Mouse (Mus musculus) embryonic facial prominence, embryonic 11.5 days (tissue): ENCODE results near the gene Rd3. TPM values are rescaled to one million over a fixed set of nuclear protein-coding genes. Genes with fewer than 3 reads are reported as not detected.

ENCODE experiments used
- ATAC-seq: fragments of 200-750 bp; cut with Nextera tagmentation; replicated peaks from 2 replicates; pipeline ENCODE4 v1.8.0; 2017; ENCODE audit warnings: low read depth; ENCODE audit not compliant: insufficient number of reproducible peaks, low FRiP score, low TSS enrichment
- DNase-seq: peaks from one replicate; pipeline ENCODE4 v3.0.0-alpha.2; 2015; ENCODE audit warnings: low spot score
- H3K27ac ChIP-seq: fragments of 300-500 bp; sonication (generic); replicated peaks from 2 replicates; pipeline ENCODE4 v1.5.1; 2014; ENCODE audit warnings: mild to moderate bottlenecking, low read depth, low read length, control low read depth
- H3K27me3 ChIP-seq: fragments of 300-500 bp; sonication (generic); 2 replicates; pipeline ENCODE4 v1.6.1; 2014; ENCODE audit warnings: mild to moderate bottlenecking, low read length, moderate library complexity, mixed read lengths; ENCODE audit not compliant: control insufficient read depth, insufficient read depth
- H3K36me3 ChIP-seq: fragments of 300-500 bp; sonication (generic); replicated peaks from 2 replicates; pipeline ENCODE4 v1.6.1; 2014; ENCODE audit warnings: low read depth, mild to moderate bottlenecking, low read length, moderate library complexity, mixed read lengths; ENCODE audit not compliant: control insufficient read depth, insufficient read depth
- H3K4me1 ChIP-seq: fragments of 300-500 bp; sonication (generic); 2 replicates; pipeline ENCODE4 v1.6.1; 2014; ENCODE audit warnings: low read length, mixed read lengths; ENCODE audit not compliant: control insufficient read depth, insufficient read depth
- H3K4me2 ChIP-seq: fragments of 300-500 bp; sonication (generic); 2 replicates; pipeline ENCODE4 v1.6.1; 2014; ENCODE audit warnings: low read depth, mild to moderate bottlenecking, control low read depth, low read length, moderate library complexity
- H3K4me3 ChIP-seq: fragments of 300-500 bp; sonication (generic); 2 replicates; pipeline ENCODE4 v1.5.1; 2014; ENCODE audit warnings: low read depth, low read length, control low read depth
- H3K9ac ChIP-seq: fragments of 300-500 bp; sonication (generic); replicated peaks from 2 replicates; pipeline ENCODE4 v1.6.1; 2014; ENCODE audit warnings: mild to moderate bottlenecking, control low read depth, low read length
- H3K9me3 ChIP-seq: fragments of 300-500 bp; sonication (generic); replicated peaks from 2 replicates; pipeline ENCODE4 v1.6.1; 2016; ENCODE audit warnings: mild to moderate bottlenecking, low read length, inconsistent platforms, mixed read lengths; ENCODE audit not compliant: control insufficient read depth
- WGBS: fragments of 180-500 bp; shearing (Covaris S2); extraction: QIAGEN DNeasy Blood & Tissue Kit; methylation state at CpG from one replicate; pipeline ENCODE4 v1.1.7; 2014; 5-methylcytosine and 5-hydroxymethylcytosine counted together
- polyA plus RNA-seq: library from polyadenylated mRNA; unstranded; fragments of >200 nt; fragmentation: Nextera tagmentation; extraction: Ambion mirVana; gene quantifications from 2 replicates; pipeline ENCODE4 v1.2.1, GENCODE M21; 2014

Gene Rd3
- polyA plus RNA-seq, 1 experiment from 2014 or later, result 2.5 TPM

DNA sequence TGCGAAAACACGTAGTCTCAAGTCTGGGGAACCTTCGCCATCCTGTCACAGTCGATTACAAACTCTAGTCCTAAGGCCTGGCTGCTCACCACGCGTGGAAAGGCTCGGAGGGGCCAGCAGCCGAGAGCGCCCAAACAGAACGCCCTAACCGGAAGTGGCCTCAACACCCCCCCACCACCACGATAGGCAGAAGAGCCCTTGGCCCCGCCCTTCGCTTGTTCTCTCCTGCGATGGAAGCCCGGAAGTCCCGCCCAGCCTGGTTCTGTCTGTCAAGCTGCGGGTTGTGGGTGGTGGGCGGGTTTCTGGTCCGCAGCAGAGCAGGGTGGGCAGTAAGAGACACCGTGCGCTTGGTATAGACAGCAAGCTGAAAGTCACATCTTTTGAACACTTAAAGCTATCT, 12.8 kb downstream of the Rd3 start:
- WGBS, result under 1% methylated on average over 22 of the region's 22 CpGs
- peak overlapping the region; percentile 82 for H3K9ac ChIP-seq
- H3K27ac ChIP-seq, result no peak overlapping the region; the same call in 1 of the 2 replicates

GRCm38 (mm10) chr1:191992040-191992780, 15.0 kb downstream of the Rd3 start:
- Histone ChIP-seq H3K9me3 (no peaks in the 10 kb centered on the region), H3K9ac (no peak overlapping the region), H3K27me3 (no peaks in the 10 kb centered on the region), H3K27ac (no peak overlapping the region), H3K4me1 (no peaks in the 10 kb centered on the region), H3K4me2 (no peak overlapping the region), H3K36me3 (no peaks in the 10 kb centered on the region), H3K4me3 (no peak overlapping the region)
- no peak for ATAC-seq
- no peak for DNase-seq
- 64% methylated on average over 7 of the region's 7 CpGs for WGBS

More for the DNA sequence above, 12.8 kb downstream of the Rd3 start:
- Histone ChIP-seq H3K4me1 (no peaks in the 10 kb centered on the region), H3K9me3 (no peaks in the 10 kb centered on the region), H3K36me3 (no peaks in the 10 kb centered on the region), H3K4me2 (peak overlapping the region; percentile 59), H3K4me3 (peak overlapping the region; percentile 57), H3K27me3 (no peaks in the 10 kb centered on the region)
- ATAC-seq, result peak; percentile 93
- DNase-seq, result peak; percentile 99

GRCm38 (mm10) chr1:191994476-191994875, 17.3 kb downstream of the Rd3 start:
- Histone ChIP-seq H3K4me3 (no peak overlapping the region), H3K36me3 (no peaks in the 10 kb centered on the region), H3K27ac (no peak overlapping the region), H3K4me1 (no peaks in the 10 kb centered on the region), H3K27me3 (no peaks in the 10 kb centered on the region), H3K4me2 (no peak overlapping the region), H3K9ac (no peak overlapping the region; the same call in 1 of the 2 replicates), H3K9me3 (no peaks in the 10 kb centered on the region)
- 61% methylated on average over 5 of the region's 5 CpGs for WGBS
- DNase-seq (no peak), ATAC-seq (peak; percentile 53; the same call in 1 of the 2 replicates)

DNA sequence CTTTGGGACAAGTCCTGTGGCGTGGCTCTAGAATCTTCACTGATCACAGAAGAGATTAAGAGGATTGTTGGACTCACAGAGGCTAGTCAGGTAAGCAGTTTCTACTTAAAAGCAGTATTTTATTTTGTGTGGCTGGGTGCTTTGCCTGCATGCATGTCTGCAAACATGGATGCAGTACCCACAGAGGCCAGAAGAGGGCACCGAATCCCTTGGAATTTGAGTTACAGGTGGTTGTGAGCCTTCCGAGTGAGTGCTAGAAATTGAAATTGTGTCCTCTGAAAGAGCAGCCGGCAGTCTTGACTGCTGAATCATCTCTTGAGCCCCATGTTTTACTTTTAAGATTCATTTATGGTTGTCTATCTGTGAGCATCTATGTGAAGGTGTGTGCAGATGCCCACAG, 18.3 kb downstream of the Rd3 start:
- Histone ChIP-seq H3K4me1 (no peaks in the 10 kb centered on the region), H3K4me3 (no peak overlapping the region), H3K9me3 (no peaks in the 10 kb centered on the region), H3K9ac (no peak overlapping the region), H3K36me3 (no peaks in the 10 kb centered on the region), H3K27me3 (no peaks in the 10 kb centered on the region), H3K4me2 (no peak overlapping the region), H3K27ac (no peak overlapping the region)
- peak; percentile 57 for DNase-seq
- no peak for ATAC-seq
- 53% methylated on average over 4 of the region's 4 CpGs for WGBS

DNA sequence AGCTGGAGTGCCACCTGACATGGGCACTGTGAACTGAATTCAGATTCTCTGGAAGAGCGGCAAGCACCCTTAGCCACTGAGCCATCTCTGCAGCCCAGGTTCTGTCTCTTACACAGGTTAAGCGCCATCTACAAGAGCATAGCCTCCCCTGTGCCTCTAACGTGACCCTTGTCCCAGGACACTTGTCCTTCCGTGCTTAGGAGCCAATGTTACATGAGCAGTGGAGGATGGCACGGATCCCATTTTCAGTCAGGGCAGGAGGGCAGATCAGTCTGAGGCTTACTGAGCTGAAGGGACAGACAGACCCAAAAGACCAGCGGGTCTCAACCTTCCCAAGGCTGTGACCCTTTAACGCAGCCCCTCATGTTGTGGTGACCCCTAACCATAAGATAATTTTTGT, 18.7 kb downstream of the Rd3 start:
- DNase-seq (no peak), ATAC-seq (no peak)
- H3K4me3 ChIP-seq, result no peak overlapping the region
- 89% methylated on average over 7 of the region's 7 CpGs for WGBS
- H3K27me3 ChIP-seq, result no peaks in the 10 kb centered on the region
- H3K9me3 ChIP-seq, result no peaks in the 10 kb centered on the region
- no peak overlapping the region for H3K9ac ChIP-seq
- H3K4me2 ChIP-seq, result no peak overlapping the region
- no peaks in the 10 kb centered on the region for H3K4me1 ChIP-seq
- no peak overlapping the region for H3K27ac ChIP-seq
- H3K36me3 ChIP-seq, result no peaks in the 10 kb centered on the region

DNA sequence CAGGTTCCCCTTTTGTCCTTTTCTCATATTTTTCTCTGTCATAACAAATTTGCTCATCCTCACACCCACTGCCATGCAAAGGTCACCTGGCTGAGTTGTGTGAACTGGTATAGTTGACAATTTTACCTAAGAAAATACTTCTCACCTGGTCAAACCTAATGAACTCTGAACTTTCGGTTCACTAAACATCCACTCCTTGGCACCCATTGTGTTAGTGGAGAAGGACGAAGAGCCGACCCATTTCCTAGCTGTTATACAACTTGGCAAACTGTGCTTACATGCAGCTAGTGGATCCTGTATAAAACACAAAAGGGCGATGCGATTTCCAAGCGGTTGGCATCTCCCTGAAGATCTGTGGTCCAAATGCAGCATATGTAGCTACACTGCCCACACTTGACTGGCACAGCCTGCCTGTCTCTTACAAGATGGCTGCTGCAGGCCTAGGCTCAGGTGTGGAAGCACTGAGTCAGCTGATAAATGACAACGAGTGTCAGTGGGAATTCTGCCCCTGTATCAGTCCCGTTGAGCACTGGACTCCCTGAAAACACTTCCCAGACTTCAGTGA, 19.5 kb downstream of the Rd3 start:
- Histone ChIP-seq H3K27ac (no peak overlapping the region), H3K27me3 (no peaks in the 10 kb centered on the region), H3K4me3 (no peak overlapping the region), H3K4me2 (no peak overlapping the region), H3K9ac (no peak overlapping the region), H3K4me1 (no peaks in the 10 kb centered on the region), H3K36me3 (no peaks in the 10 kb centered on the region), H3K9me3 (no peaks in the 10 kb centered on the region)
- no peak for ATAC-seq
- DNase-seq, result no peak
- 90% methylated on average over 8 of the region's 8 CpGs for WGBS

GRCm38 (mm10) chr1:191999022-191999421, 21.9 kb downstream of the Rd3 start:
- Histone ChIP-seq H3K9ac (no peak overlapping the region), H3K27ac (no peak overlapping the region), H3K27me3 (no peaks in the 10 kb centered on the region), H3K4me2 (no peak overlapping the region), H3K4me3 (no peak overlapping the region), H3K36me3 (no peaks in the 10 kb centered on the region), H3K9me3 (no peaks in the 10 kb centered on the region), H3K4me1 (no peaks in the 10 kb centered on the region)
- ATAC-seq, result no peak
- DNase-seq, result no peak
